Mouse (Mus musculus): ENCODE measurements around the gene Map1s. TPM values are rescaled to one million over a fixed set of nuclear protein-coding genes. Genes with fewer than 3 reads are reported as not detected.

Map1s gene
- total RNA-seq, 2 experiments from 2014 or later = 45.4 to 48.9 TPM

DNA sequence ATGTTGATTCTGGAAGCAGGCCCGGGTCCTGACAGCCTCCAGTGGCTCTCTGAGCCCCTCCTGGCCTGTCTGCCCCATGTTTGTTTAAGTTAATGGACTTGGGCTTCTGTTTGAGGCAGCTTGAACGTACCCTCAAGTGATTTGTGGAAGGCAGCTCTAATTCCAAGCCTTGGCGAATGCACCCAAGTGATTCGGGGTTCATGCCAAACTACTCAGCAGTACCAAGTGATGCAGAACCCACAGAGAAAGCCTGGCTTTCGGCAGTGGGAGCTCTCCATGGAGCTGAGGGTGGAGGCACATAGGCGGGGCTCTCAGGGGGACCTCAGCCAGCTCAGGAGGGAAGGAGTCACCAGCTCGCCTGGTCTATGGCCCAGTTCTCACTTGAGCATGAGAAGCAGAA is 29.1 kb downstream of the Map1s start:
- no peak for DNase-seq (ENCODE audit: low spot score in 2 of 2)

DNA sequence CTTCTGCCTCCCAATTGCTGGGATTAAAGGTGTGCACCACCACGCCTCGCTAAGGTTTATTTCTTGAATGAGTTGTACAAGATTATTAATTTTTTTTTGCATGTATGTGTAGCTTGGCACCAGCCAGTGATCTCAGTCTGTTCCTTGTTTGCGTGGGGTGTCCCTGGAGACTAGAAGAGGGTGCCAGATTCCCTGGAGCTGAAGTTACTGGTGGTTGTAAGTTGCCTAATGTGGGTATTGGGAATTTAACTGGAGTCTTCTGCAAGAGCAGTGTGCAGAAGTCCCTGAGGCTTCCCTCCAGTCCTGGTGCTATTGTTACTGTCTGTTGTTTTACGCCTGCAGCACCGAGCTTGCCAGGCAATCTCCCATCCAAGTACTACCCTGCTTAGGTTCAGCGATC is 31.5 kb downstream of the Map1s start:
- no peak for DNase-seq (ENCODE audit: low spot score in 2 of 2)

DNA sequence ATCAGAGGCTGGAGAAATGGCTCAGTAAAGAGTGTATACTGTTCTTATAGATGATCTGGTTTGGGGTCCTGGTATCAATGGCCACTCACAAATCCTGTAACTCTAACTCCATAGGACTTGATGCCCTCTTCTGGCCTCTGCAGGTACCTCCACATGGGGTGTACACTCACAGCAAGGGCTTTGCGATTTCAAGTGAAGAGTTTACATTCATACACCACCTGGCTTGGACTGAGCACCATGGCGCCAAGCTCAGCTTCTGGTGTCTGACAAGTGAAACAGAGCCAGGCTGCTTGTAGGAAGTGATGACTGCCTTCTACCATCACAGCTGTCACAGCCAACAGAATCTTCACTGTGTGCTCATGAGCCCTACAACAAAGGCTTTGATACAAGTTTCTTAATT is 35.7 kb downstream of the Map1s start:
- no peak for DNase-seq (ENCODE audit: low spot score in 2 of 2)

- no peak for DNase-seq (ENCODE audit: low spot score in 2 of 2)
Observed at GRCm38 (mm10) chr8:70943187-70943586, 37.5 kb downstream of the Map1s start.

GRCm38 (mm10) chr8:70949847-70950246 is 44.1 kb downstream of the Map1s start:
- no peak for DNase-seq (ENCODE audit: low spot score in 2 of 2)

- DNase-seq (ENCODE audit: low spot score in 2 of 2) = no peak
Observed at GRCm38 (mm10) chr8:70960703-70961472, 55.2 kb downstream of the Map1s start.

- no peak for DNase-seq (ENCODE audit: low spot score in 2 of 2)
Observed at GRCm38 (mm10) chr8:70964159-70964558, 58.4 kb downstream of the Map1s start.

- no peak for DNase-seq (ENCODE audit: low spot score in 2 of 2)
Observed at GRCm38 (mm10) chr8:70964861-70965260, 59.1 kb downstream of the Map1s start.

Small RNAs within 50 kb of the gene (microRNA-seq; reads per million reads assigned to microRNA genes)
- gene Mir1969 (1.3 reads per million), gene Mir7067 (1.6 reads per million)

Other genes with a start within 250 kb of the Map1s start
- 10 to 100 TPM; 62.1 to 76.0 TPM for gene Pgpep1, start 245.5 kb upstream of the Map1s start, total RNA-seq (2021)
- gene Lsm4, start 232.7 kb upstream of the Map1s start, total RNA-seq (2021) = 10 to 100 TPM; 96.6 to 99.0 TPM
- 100 to 1,000 TPM; 185 to 195 TPM for gene Jund, start 207.0 kb upstream of the Map1s start, total RNA-seq (2021)
- under 1 TPM; 0.14 to 0.25 TPM for gene Iqcn, start 202.5 kb upstream of the Map1s start, total RNA-seq (2021)
- gene Gm3336, start 187.4 kb upstream of the Map1s start, total RNA-seq (2021) = not detected
- gene Pde4c, start 182.2 kb upstream of the Map1s start, total RNA-seq (2021) = 1 to 10 TPM; 2.2 to 5.6 TPM
- gene Rab3a, start 151.3 kb upstream of the Map1s start, total RNA-seq (2021) = 10 to 100 TPM; 58.9 to 59.7 TPM
- 100 to 1,000 TPM in 1 of 2 experiments, 10 to 100 TPM in 1; 93.1 to 109 TPM for gene Mpv17l2, start 145.0 kb upstream of the Map1s start, total RNA-seq (2021)
- 10 to 100 TPM; 72.0 to 78.8 TPM for gene Pik3r2, start 129.2 kb upstream of the Map1s start, total RNA-seq (2021)
- gene Mast3, start 100.9 kb upstream of the Map1s start, total RNA-seq (2021) = 10 to 100 TPM; 34.5 to 40.9 TPM
- under 1 TPM; 0.22 to 0.37 TPM for gene Il12rb1, start 97.5 kb upstream of the Map1s start, total RNA-seq (2021)
- gene Arrdc2, start 66.2 kb upstream of the Map1s start, total RNA-seq (2021) = 10 to 100 TPM; 14.6 to 15.7 TPM
- gene Kcnn1, start 42.7 kb upstream of the Map1s start, total RNA-seq (2021) = 1 to 10 TPM; 1.4 to 2.1 TPM
- 10 to 100 TPM; 36.8 to 38.6 TPM for gene Ccdc124, start 32.0 kb upstream of the Map1s start, total RNA-seq (2021)
- under 1 TPM; 0.14 to 0.17 TPM for gene Slc5a5, start 13.2 kb upstream of the Map1s start, total RNA-seq (2021)
- gene Rpl18a, start 8.5 kb upstream of the Map1s start, total RNA-seq (2021) = 1,000 to 10,000 TPM; 1,999 to 2,049 TPM